Mouse (Mus musculus): ENCODE measurements around the gene Gm9125. TPM values are rescaled to one million over a fixed set of nuclear protein-coding genes. Genes with fewer than 3 reads are reported as not detected.
"Not testable (repeated sequence)": the region's sequence is repeated elsewhere in the genome, so short reads cannot be mapped to it uniquely, and the experiment has no call there.

The Gm9125 gene
- not detected in 2 replicates for polyA plus RNA-seq (2016; fragmentation: Nextera tagmentation; extraction: Ambion mirVana)

DNA sequence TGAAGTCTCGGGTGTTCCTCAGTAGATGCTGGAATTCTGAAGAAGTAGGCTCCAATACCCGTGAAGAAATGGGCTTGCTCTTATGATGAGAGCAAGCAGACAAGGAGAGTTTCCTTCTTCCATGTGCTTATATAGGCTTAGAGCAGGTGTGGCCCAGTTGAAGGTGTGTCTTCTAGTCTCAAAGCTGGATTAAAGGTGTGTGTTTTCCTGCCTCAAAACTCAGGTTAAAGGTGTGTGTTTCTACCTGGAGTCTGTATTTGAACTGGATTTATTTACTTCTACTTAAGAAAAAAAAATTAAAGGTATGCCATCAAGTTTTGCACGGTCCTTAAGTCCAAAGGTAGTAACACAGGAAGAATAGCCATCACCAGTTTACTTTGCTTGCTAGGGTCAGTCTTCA lies at the start of gene Gm9125:
Gm9125 (minus strand) TSS at position 101 of the 400 bp plus-strand sequence.
- not testable (repeated sequence) for H3K27me3 ChIP-seq; H3K4me3 ChIP-seq (replicated peaks); H3K27ac ChIP-seq; ATAC-seq (ENCODE audit: low FRiP score); H3K4me1 ChIP-seq; H3K9ac ChIP-seq; H3K4me2 ChIP-seq; H3K9me3 ChIP-seq; H3K36me3 ChIP-seq (replicated peaks)
- 91% methylated on average over 2 of the region's 3 CpGs for WGBS

DNA sequence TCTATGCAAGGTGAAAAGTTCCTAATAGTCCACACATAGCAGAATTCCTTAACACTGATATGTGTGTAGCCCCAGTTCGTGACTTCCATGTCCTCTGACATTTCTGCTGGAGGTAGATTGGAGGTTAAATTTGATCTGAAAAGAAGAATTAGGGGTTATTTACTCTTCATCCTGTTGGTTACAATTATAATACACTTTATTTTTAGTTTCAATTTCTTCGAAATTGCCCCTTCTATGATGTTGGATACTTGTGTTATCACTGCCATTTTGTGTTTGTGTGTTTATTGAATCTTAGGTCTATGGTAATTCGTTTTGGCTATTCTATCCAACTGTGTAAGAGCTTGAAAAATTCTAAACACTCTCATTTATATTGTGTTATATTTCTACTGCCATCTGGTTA lies 17.9 kb upstream of the Gm9125 start, which contains the start of gene Gm10697:
Gm10697 (minus strand) TSS at position 101 of the 400 bp plus-strand sequence.
- not testable (repeated sequence) for H3K9ac ChIP-seq; H3K4me3 ChIP-seq (replicated peaks); H3K27ac ChIP-seq; ATAC-seq (ENCODE audit: low FRiP score); H3K36me3 ChIP-seq (replicated peaks); H3K9me3 ChIP-seq; H3K4me2 ChIP-seq; H3K4me1 ChIP-seq; H3K27me3 ChIP-seq
- WGBS, result 94% methylated on average over 2 of the region's 3 CpGs

DNA sequence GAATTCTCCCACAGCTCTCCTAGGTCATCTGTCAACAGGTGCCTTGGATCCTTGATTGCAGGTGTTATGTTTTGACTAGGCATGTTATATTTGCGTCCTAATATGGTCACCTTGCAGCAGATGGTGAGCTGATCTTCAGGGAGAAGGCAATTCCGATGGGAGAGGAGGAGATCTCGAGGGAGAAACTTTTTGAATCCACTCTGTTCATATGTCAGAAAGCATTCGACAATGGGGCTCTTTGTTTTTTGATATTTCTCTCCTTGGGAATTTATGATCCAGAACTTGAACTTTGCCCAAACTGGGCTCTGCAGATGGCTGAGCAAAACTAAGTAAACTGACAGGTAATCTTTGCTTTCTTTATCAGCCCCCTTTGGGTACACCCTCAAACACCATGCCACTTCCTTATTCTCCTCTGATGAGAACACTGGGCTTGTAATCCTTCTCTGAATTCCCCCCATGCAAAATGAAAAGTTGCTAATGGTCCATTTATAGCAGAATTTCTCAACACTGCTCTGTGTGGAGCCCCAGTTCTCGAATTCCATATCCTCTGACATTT lies 5.0 kb downstream of the Gm9125 start:
- not testable (repeated sequence) for H3K36me3 ChIP-seq (replicated peaks); H3K4me1 ChIP-seq; H3K9ac ChIP-seq; H3K27ac ChIP-seq; H3K27me3 ChIP-seq; ATAC-seq (ENCODE audit: low FRiP score); H3K4me2 ChIP-seq; H3K9me3 ChIP-seq; H3K4me3 ChIP-seq (replicated peaks)
- no CpG with 5 or more reads among the region's 5 CpGs for WGBS

DNA sequence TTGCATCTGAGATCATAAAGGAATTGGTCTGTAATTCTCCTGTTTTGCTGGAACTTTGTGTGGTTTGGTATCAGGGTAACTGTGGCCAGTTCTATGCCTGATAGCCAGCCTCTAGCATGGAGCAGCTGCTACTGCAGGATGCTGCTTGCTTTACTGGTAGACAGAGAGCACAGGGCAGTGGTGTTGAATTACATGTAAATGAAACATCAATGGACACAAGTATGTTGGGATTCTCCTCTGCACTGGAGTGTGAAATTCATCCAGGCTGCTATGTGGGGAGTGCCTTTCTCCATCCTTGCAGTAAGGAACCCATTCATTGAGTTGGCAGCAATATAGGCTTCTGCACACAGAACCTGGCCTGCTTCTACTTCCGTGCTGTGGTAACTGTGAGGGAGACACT lies 16.4 kb downstream of the Gm9125 start:
- not testable (repeated sequence) for H3K9ac ChIP-seq; H3K4me3 ChIP-seq (replicated peaks); H3K27ac ChIP-seq; H3K4me2 ChIP-seq; H3K36me3 ChIP-seq (replicated peaks); H3K9me3 ChIP-seq; H3K4me1 ChIP-seq; ATAC-seq (ENCODE audit: low FRiP score); H3K27me3 ChIP-seq
- WGBS, result 89% methylated on average over 1 of the region's 1 CpGs

GRCm38 (mm10) chr3:94034400-94034799 lies 20.3 kb downstream of the Gm9125 start:
- ATAC-seq (ENCODE audit: low FRiP score); H3K4me2 ChIP-seq; H3K27ac ChIP-seq; H3K4me1 ChIP-seq; H3K9me3 ChIP-seq; H3K9ac ChIP-seq; H3K4me3 ChIP-seq (replicated peaks); H3K36me3 ChIP-seq (replicated peaks); H3K27me3 ChIP-seq: not testable (repeated sequence)
- WGBS, result 87% methylated on average over 18 of the region's 18 CpGs

Other genes with a start within 250 kb of the Gm9125 start
- not detected in 2 replicates for gene Tdpoz3, start 228.9 kb downstream of the Gm9125 start, polyA plus RNA-seq (2016; fragmentation: Nextera tagmentation; extraction: Ambion mirVana)
- gene Gm9117, start 111.3 kb downstream of the Gm9125 start, polyA plus RNA-seq (2016; fragmentation: Nextera tagmentation; extraction: Ambion mirVana), result not detected in 2 replicates
- gene Tdpoz5, start 93.6 kb downstream of the Gm9125 start, polyA plus RNA-seq (2016; fragmentation: Nextera tagmentation; extraction: Ambion mirVana), result not detected in 2 replicates
- gene Gm10697, start 17.8 kb upstream of the Gm9125 start, polyA plus RNA-seq (2016; fragmentation: Nextera tagmentation; extraction: Ambion mirVana), result not detected in 2 replicates
- not detected in 2 replicates for gene Gm10696, start 123.3 kb upstream of the Gm9125 start, polyA plus RNA-seq (2016; fragmentation: Nextera tagmentation; extraction: Ambion mirVana)
- not detected in 2 replicates for gene Gm5286, start 141.8 kb upstream of the Gm9125 start, polyA plus RNA-seq (2016; fragmentation: Nextera tagmentation; extraction: Ambion mirVana)
- gene Gm4778, start 209.2 kb upstream of the Gm9125 start, polyA plus RNA-seq (2016; fragmentation: Nextera tagmentation; extraction: Ambion mirVana), result not detected in 2 replicates

All from forebrain, embryonic 12.5 days (tissue).